Mouse (Mus musculus) intestine, embryonic 16.5 days (tissue): ENCODE data around the gene Serinc5. TPM values are rescaled to one million over a fixed set of nuclear protein-coding genes. Genes with fewer than 3 reads are reported as not detected.

Experiments
- ATAC-seq: fragments of 200-750 bp; cut with Nextera tagmentation; 2 replicates; pipeline ENCODE4 v1.8.0; 2017; ENCODE audit warnings: moderate TSS enrichment, moderate library complexity
- H3K27ac ChIP-seq: fragments of 300-500 bp; sonication (generic); 2 replicates; pipeline ENCODE4 v1.5.1; 2014; ENCODE audit warnings: mild to moderate bottlenecking, low read length
- H3K27me3 ChIP-seq: fragments of 300-500 bp; sonication (generic); replicated peaks from 2 replicates; pipeline ENCODE4 v1.6.1; 2014; ENCODE audit warnings: low read length, control low read depth, mixed read lengths; ENCODE audit not compliant: control insufficient read depth, insufficient read depth
- H3K36me3 ChIP-seq: fragments of 300-500 bp; sonication (generic); 2 replicates; pipeline ENCODE4 v1.6.1; 2014; ENCODE audit warnings: low read length, control low read depth; ENCODE audit not compliant: control insufficient read depth, insufficient read depth
- H3K4me1 ChIP-seq: fragments of 300-500 bp; sonication (generic); 2 replicates; pipeline ENCODE4 v1.6.1; 2014; ENCODE audit warnings: low read length, control low read depth, mixed read lengths; ENCODE audit not compliant: control insufficient read depth, insufficient read depth
- H3K4me2 ChIP-seq: fragments of 300-500 bp; sonication (generic); 2 replicates; pipeline ENCODE4 v1.6.1; 2014; ENCODE audit warnings: low read depth, low read length, control low read depth
- H3K4me3 ChIP-seq: fragments of 300-500 bp; sonication (generic); 2 replicates; pipeline ENCODE4 v1.5.1; 2014; ENCODE audit warnings: mild to moderate bottlenecking, low read length
- H3K9ac ChIP-seq: fragments of 300-500 bp; sonication (generic); 2 replicates; pipeline ENCODE4 v1.6.1; 2014; ENCODE audit warnings: low read depth, low read length
- H3K9me3 ChIP-seq: fragments of 300-500 bp; sonication (generic); 2 replicates; pipeline ENCODE4 v1.6.1; 2016; ENCODE audit warnings: low read length, control low read depth; ENCODE audit not compliant: control insufficient read depth
- WGBS: fragments of 180-500 bp; shearing (Covaris S2); extraction: QIAGEN DNeasy Blood & Tissue Kit; methylation state at CpG from one replicate; pipeline ENCODE4 v1.1.7; 2014; 5-methylcytosine and 5-hydroxymethylcytosine counted together
- polyA plus RNA-seq: library from polyadenylated mRNA; unstranded; fragments of >200 nt; fragmentation: Nextera tagmentation; extraction: Ambion mirVana; gene quantifications from 2 replicates; pipeline ENCODE4 v1.2.1, GENCODE M21; 2015

Serinc5 gene
- polyA plus RNA-seq, 1 experiment from 2014 or later = 18.0 TPM

GRCm38 (mm10) chr13:92712619-92713018, 101.7 kb downstream of the Serinc5 start:
- Histone ChIP-seq H3K4me1 (no peaks in the 10 kb centered on the region), H3K4me3 (no peak overlapping the region), H3K36me3 (no peaks in the 10 kb centered on the region), H3K9me3 (no peaks in the 10 kb centered on the region), H3K9ac (no peak overlapping the region), H3K4me2 (no peak overlapping the region), H3K27me3 (no peaks in the 10 kb centered on the region), H3K27ac (no peak overlapping the region)
- 92% methylated on average over 4 of the region's 4 CpGs for WGBS
- ATAC-seq = no peak

GRCm38 (mm10) chr13:92717851-92718665, 107.2 kb downstream of the Serinc5 start:
- WGBS = 91% methylated on average over 3 of the region's 3 CpGs
- H3K4me2 ChIP-seq = no peak overlapping the region
- H3K4me3 ChIP-seq = no peak overlapping the region
- H3K36me3 ChIP-seq = no peaks in the 10 kb centered on the region
- ATAC-seq = no peak
- H3K9ac ChIP-seq = no peak overlapping the region
- no peaks in the 10 kb centered on the region for H3K9me3 ChIP-seq
- 0 out of 2 replicates have a peak, but pooled peaks cover 4% of the 10 kb centered on the region for H3K4me1 ChIP-seq
- H3K27me3 ChIP-seq = no peaks in the 10 kb centered on the region
- no peak overlapping the region for H3K27ac ChIP-seq

- WGBS = 68% methylated on average over 4 of the region's 4 CpGs
- Histone ChIP-seq H3K9me3 (no peaks in the 10 kb centered on the region), H3K36me3 (no peaks in the 10 kb centered on the region), H3K4me1 (0 out of 2 replicates have a peak, but pooled peaks cover 4% of the 10 kb centered on the region), H3K9ac (no peak overlapping the region), H3K27me3 (no peaks in the 10 kb centered on the region), H3K4me3 (no peak overlapping the region), H3K4me2 (no peak overlapping the region), H3K27ac (no peak overlapping the region)
- ATAC-seq = no peak
Measured at GRCm38 (mm10) chr13:92721006-92721405, 110.1 kb downstream of the Serinc5 start.

GRCm38 (mm10) chr13:92722389-92722788, 111.5 kb downstream of the Serinc5 start:
- Histone ChIP-seq H3K9me3 (no peaks in the 10 kb centered on the region), H3K36me3 (no peaks in the 10 kb centered on the region), H3K27ac (no peak overlapping the region), H3K27me3 (no peaks in the 10 kb centered on the region), H3K4me3 (no peak overlapping the region), H3K9ac (no peak overlapping the region), H3K4me2 (no peak overlapping the region), H3K4me1 (0 out of 2 replicates have a peak, but pooled peaks cover 4% of the 10 kb centered on the region)
- ATAC-seq = no peak
- 62% methylated on average over 5 of the region's 5 CpGs for WGBS

GRCm38 (mm10) chr13:92729811-92730210, 118.9 kb downstream of the Serinc5 start:
- H3K4me3 ChIP-seq = no peak overlapping the region
- WGBS = 34% methylated on average over 13 of the region's 13 CpGs
- no peak overlapping the region for H3K4me2 ChIP-seq
- no peaks in the 10 kb centered on the region for H3K36me3 ChIP-seq
- no peaks in the 10 kb centered on the region for H3K4me1 ChIP-seq
- no peaks in the 10 kb centered on the region for H3K27me3 ChIP-seq
- no peak overlapping the region for H3K9ac ChIP-seq
- H3K9me3 ChIP-seq = no peaks in the 10 kb centered on the region
- ATAC-seq = no peak
- no peak overlapping the region for H3K27ac ChIP-seq

GRCm38 (mm10) chr13:92731811-92732210, 120.9 kb downstream of the Serinc5 start:
- Histone ChIP-seq H3K9ac (no peak overlapping the region), H3K4me2 (no peak overlapping the region), H3K4me3 (no peak overlapping the region), H3K36me3 (no peaks in the 10 kb centered on the region), H3K4me1 (no peaks in the 10 kb centered on the region), H3K9me3 (no peaks in the 10 kb centered on the region), H3K27ac (no peak overlapping the region), H3K27me3 (no peaks in the 10 kb centered on the region)
- 75% methylated on average over 6 of the region's 6 CpGs for WGBS
- ATAC-seq = no peak

- no peak overlapping the region for H3K27ac ChIP-seq
- WGBS = 71% methylated on average over 5 of the region's 5 CpGs
Measured at GRCm38 (mm10) chr13:92732836-92733235, 121.9 kb downstream of the Serinc5 start.

GRCm38 (mm10) chr13:92733252-92733651, 122.4 kb downstream of the Serinc5 start:
- Histone ChIP-seq H3K36me3 (no peaks in the 10 kb centered on the region), H3K9ac (no peak overlapping the region), H3K27ac (no peak overlapping the region), H3K4me2 (no peak overlapping the region), H3K27me3 (no peaks in the 10 kb centered on the region), H3K9me3 (no peaks in the 10 kb centered on the region), H3K4me1 (no peaks in the 10 kb centered on the region), H3K4me3 (no peak overlapping the region)
- peak; percentile 56 for ATAC-seq
- WGBS = 47% methylated on average over 9 of the region's 9 CpGs

More at GRCm38 (mm10) chr13:92732836-92733235, 121.9 kb downstream of the Serinc5 start:
- H3K4me3 ChIP-seq = no peak overlapping the region
- no peaks in the 10 kb centered on the region for H3K36me3 ChIP-seq
- no peak overlapping the region for H3K9ac ChIP-seq
- no peak overlapping the region for H3K4me2 ChIP-seq
- ATAC-seq = no peak
- H3K9me3 ChIP-seq = no peaks in the 10 kb centered on the region
- no peaks in the 10 kb centered on the region for H3K4me1 ChIP-seq
- no peaks in the 10 kb centered on the region for H3K27me3 ChIP-seq

- no peaks in the 10 kb centered on the region for H3K4me1 ChIP-seq
- no peaks in the 10 kb centered on the region for H3K27me3 ChIP-seq
- ATAC-seq = no peak
- no peak overlapping the region for H3K4me3 ChIP-seq
- H3K36me3 ChIP-seq = no peaks in the 10 kb centered on the region
- H3K9ac ChIP-seq = no peak overlapping the region
- no peaks in the 10 kb centered on the region for H3K9me3 ChIP-seq
- no peak overlapping the region for H3K4me2 ChIP-seq
- WGBS = 80% methylated on average over 11 of the region's 11 CpGs
- H3K27ac ChIP-seq = no peak overlapping the region
Measured at GRCm38 (mm10) chr13:92733741-92734140, 122.8 kb downstream of the Serinc5 start.
